Mouse (Mus musculus) heart, embryonic 15.5 days (tissue): ENCODE measurements around the gene Polr1b. TPM values are rescaled to one million over a fixed set of nuclear protein-coding genes. Genes with fewer than 3 reads are reported as not detected.

ENCODE experiments used
- ATAC-seq: fragments of 200-750 bp; cut with Nextera tagmentation; replicated peaks from 2 replicates; pipeline ENCODE4 v1.8.0; 2017; ENCODE audit warnings: low read depth, moderate TSS enrichment; ENCODE audit not compliant: insufficient number of reproducible peaks, insufficient read depth, low FRiP score
- H3K27ac ChIP-seq: fragments of 300-500 bp; sonication (generic); 2 replicates; pipeline ENCODE4 v1.5.1; 2015; ENCODE audit warnings: mild to moderate bottlenecking, inconsistent platforms
- H3K27me3 ChIP-seq: fragments of 300-500 bp; sonication (generic); 2 replicates; pipeline ENCODE4 v1.6.1; 2015; ENCODE audit warnings: inconsistent platforms
- H3K36me3 ChIP-seq: fragments of 300-500 bp; sonication (generic); 2 replicates; pipeline ENCODE4 v1.6.1; 2015; ENCODE audit warnings: mild to moderate bottlenecking, inconsistent platforms
- H3K4me1 ChIP-seq: fragments of 300-500 bp; sonication (generic); replicated peaks from 2 replicates; pipeline ENCODE4 v1.6.1; 2015; ENCODE audit warnings: inconsistent platforms
- H3K4me2 ChIP-seq: fragments of 300-500 bp; sonication (generic); 2 replicates; pipeline ENCODE4 v1.6.1; 2015; ENCODE audit warnings: inconsistent platforms, mild to moderate bottlenecking, moderate library complexity
- H3K4me3 ChIP-seq: fragments of 300-500 bp; sonication (generic); 2 replicates; pipeline ENCODE4 v1.5.1; 2015; ENCODE audit warnings: mild to moderate bottlenecking, inconsistent platforms
- H3K9ac ChIP-seq: fragments of 300-500 bp; sonication (generic); 2 replicates; pipeline ENCODE4 v1.6.1; 2015; ENCODE audit warnings: mild to moderate bottlenecking, inconsistent platforms
- H3K9me3 ChIP-seq: fragments of 300-500 bp; sonication (generic); replicated peaks from 2 replicates; pipeline ENCODE4 v1.6.1; 2016; ENCODE audit warnings: inconsistent platforms
- WGBS: fragments of 180-500 bp; shearing (Covaris S2); methylation state at CpG from one replicate; pipeline ENCODE4 v1.1.7; 2015; ENCODE audit warnings: mixed read lengths; 5-methylcytosine and 5-hydroxymethylcytosine counted together
- polyA plus RNA-seq: library from polyadenylated mRNA; unstranded; fragments of >200 nt; fragmentation: Nextera tagmentation; extraction: Ambion mirVana; gene quantifications from 2 replicates; pipeline ENCODE4 v1.2.1, GENCODE M21; 2015

Gene Polr1b
- polyA plus RNA-seq, 1 experiment from 2014 or later: 11.6 TPM

GRCm38 (mm10) chr2:129152751-129153150 lies 52.0 kb downstream of the Polr1b start:
- H3K4me1 ChIP-seq: no peaks in the 10 kb centered on the region
- H3K4me3 ChIP-seq: no peak overlapping the region
- no peak overlapping the region for H3K9ac ChIP-seq
- no peaks in the 10 kb centered on the region for H3K9me3 ChIP-seq
- H3K4me2 ChIP-seq: no peak overlapping the region
- no peaks in the 10 kb centered on the region for H3K36me3 ChIP-seq
- H3K27me3 ChIP-seq: no peaks in the 10 kb centered on the region
- ATAC-seq: no peak
- WGBS: 72% methylated on average over 1 of the region's 1 CpGs
- no peak overlapping the region for H3K27ac ChIP-seq

GRCm38 (mm10) chr2:129164815-129165214 lies 64.0 kb downstream of the Polr1b start:
- no peaks in the 10 kb centered on the region for H3K36me3 ChIP-seq
- peaks cover 4% of the 10 kb centered on the region; the same call in 1 of the 2 replicates for H3K9me3 ChIP-seq
- no peaks in the 10 kb centered on the region for H3K27me3 ChIP-seq
- peaks cover 4% of the 10 kb centered on the region; the same call in 1 of the 2 replicates for H3K4me1 ChIP-seq
- H3K27ac ChIP-seq: no peak overlapping the region
- no peak overlapping the region for H3K4me2 ChIP-seq
- H3K4me3 ChIP-seq: no peak overlapping the region
- no peak for ATAC-seq
- H3K9ac ChIP-seq: no peak overlapping the region
- WGBS: 59% methylated on average over 5 of the region's 5 CpGs

DNA sequence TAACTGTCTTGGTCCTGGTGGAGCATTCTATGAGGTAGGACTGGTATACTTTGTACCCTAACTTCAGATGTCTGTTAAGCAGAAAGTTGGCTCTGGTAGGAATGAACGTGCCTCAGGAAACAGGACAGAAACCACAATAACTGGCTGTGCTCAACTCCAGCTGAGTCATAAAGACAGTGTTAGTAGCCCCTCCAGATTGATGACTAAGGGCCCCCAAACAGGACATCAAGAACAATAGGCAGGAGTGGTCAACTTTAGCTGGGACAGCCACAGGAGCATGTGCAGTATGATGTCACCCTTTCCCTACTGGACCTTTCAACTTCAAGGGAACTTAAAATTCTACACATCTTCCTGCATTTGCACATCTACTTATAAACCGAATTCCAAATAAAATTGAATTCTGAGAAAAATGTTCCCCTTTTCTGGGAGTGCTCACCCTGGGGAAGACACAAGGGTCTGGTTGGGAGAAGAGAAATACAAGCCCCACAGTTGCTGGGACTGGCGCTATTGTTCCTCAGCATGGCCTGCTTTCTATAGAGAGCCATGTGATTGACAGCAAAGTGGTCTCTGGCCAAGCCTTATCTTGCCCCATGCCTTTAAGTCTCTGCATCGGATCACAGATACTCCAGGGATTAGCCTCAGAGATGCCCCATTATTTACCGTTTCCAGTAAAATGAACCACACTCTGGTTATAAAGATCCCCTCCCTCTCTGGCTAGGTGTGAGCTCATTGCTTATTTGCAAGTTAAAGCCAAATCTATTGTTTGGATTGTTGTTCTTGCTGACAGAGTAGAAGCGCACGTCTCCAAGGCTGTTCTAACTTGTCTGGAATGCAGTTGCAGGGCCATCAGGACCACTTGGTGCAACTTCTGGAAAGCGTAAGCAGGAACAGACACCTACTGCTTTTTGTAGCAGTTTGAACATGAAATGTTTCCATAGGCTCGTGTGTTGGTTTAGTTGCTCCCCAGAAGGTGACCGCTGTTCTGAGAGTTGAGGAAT lies 66.0 kb downstream of the Polr1b start:
- Histone ChIP-seq H3K4me2 (no peak overlapping the region), H3K4me1 (peaks cover 4% of the 10 kb centered on the region; the same call in 1 of the 2 replicates), H3K36me3 (no peaks in the 10 kb centered on the region), H3K9me3 (peaks cover 4% of the 10 kb centered on the region; the same call in 1 of the 2 replicates), H3K27ac (peak overlapping the region; percentile 52), H3K4me3 (no peak overlapping the region), H3K9ac (no peak overlapping the region), H3K27me3 (no peaks in the 10 kb centered on the region)
- 41% methylated on average over 10 of the region's 10 CpGs for WGBS
- ATAC-seq: peak; percentile 64; the same call in 1 of the 2 replicates

DNA sequence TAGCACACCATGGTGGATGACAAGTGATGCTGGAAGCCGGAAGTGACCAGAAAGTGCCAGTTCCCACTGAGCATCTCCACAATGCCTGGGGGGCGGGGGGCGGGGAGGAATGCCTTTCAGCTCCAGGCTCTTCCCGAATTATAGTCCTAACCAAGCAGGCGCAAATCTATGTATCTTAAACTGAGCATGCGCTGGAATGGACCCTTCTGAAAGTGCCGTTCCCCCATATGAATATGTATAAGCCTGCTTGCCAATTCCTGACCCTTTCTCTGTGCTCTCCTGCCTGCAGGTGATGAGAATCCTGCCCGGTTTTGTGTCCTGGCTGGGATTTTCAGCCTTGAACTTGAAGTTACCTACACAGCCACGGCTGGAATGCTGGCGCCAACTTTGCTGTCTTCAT lies 72.6 kb downstream of the Polr1b start:
- H3K4me2 ChIP-seq: no peak overlapping the region
- no peak overlapping the region for H3K27ac ChIP-seq
- peaks cover 2% of the 10 kb centered on the region; the same call in 1 of the 2 replicates for H3K9me3 ChIP-seq
- no peak for ATAC-seq
- no peak overlapping the region for H3K9ac ChIP-seq
- H3K36me3 ChIP-seq: no peaks in the 10 kb centered on the region
- H3K4me1 ChIP-seq: peaks cover 2% of the 10 kb centered on the region; the same call in 1 of the 2 replicates
- no peaks in the 10 kb centered on the region for H3K27me3 ChIP-seq
- WGBS: 45% methylated on average over 10 of the region's 10 CpGs
- H3K4me3 ChIP-seq: no peak overlapping the region

GRCm38 (mm10) chr2:129174474-129174873 lies 73.7 kb downstream of the Polr1b start:
- 30% methylated on average over 7 of the region's 7 CpGs for WGBS
- ATAC-seq: peak; percentile 43; the same call in 1 of the 2 replicates
- H3K27me3 ChIP-seq: no peaks in the 10 kb centered on the region
- H3K4me1 ChIP-seq: peaks cover 4% of the 10 kb centered on the region; the same call in 1 of the 2 replicates
- H3K36me3 ChIP-seq: no peaks in the 10 kb centered on the region
- no peak overlapping the region for H3K4me2 ChIP-seq
- H3K27ac ChIP-seq: no peak overlapping the region
- H3K9ac ChIP-seq: no peak overlapping the region
- no peak overlapping the region for H3K4me3 ChIP-seq
- H3K9me3 ChIP-seq: no peaks in the 10 kb centered on the region

- Histone ChIP-seq H3K27ac (no peak overlapping the region), H3K4me2 (no peak overlapping the region), H3K9ac (no peak overlapping the region), H3K27me3 (no peaks in the 10 kb centered on the region), H3K36me3 (no peaks in the 10 kb centered on the region), H3K4me1 (peaks cover 4% of the 10 kb centered on the region; the same call in 1 of the 2 replicates), H3K9me3 (no peaks in the 10 kb centered on the region), H3K4me3 (no peak overlapping the region)
- no peak for ATAC-seq
- 43% methylated on average over 2 of the region's 2 CpGs for WGBS
These were observed 74.8 kb downstream of the Polr1b start for GRCm38 (mm10) chr2:129175636-129176035.

Other genes starting within 250 kb of the Polr1b start
- 1.2 and 2.7 TPM in 2 replicates for gene Fbln7, start 238.0 kb upstream of the Polr1b start, polyA plus RNA-seq
- gene Zc3h8, start 156.9 kb upstream of the Polr1b start, polyA plus RNA-seq: 5.6 TPM in 2 replicates
- gene Zc3h6, start 133.6 kb upstream of the Polr1b start, polyA plus RNA-seq: 1.4 and 1.6 TPM in 2 replicates
- 9.7 and 11.5 TPM in 2 replicates for gene Gm10762, start 133.3 kb upstream of the Polr1b start, polyA plus RNA-seq
- gene Vinac1, start 52.8 kb upstream of the Polr1b start, polyA plus RNA-seq: 0.04 and 0.10 TPM in 2 replicates
- gene Ttl, start 35.1 kb upstream of the Polr1b start, polyA plus RNA-seq: 8.0 and 9.9 TPM in 2 replicates
- gene Chchd5, start 28.7 kb downstream of the Polr1b start, polyA plus RNA-seq: 17.0 and 18.5 TPM in 2 replicates
- gene Slc20a1, start 97.8 kb downstream of the Polr1b start, polyA plus RNA-seq: 16.3 and 17.9 TPM in 2 replicates
- gene Ckap2l, start 196.2 kb downstream of the Polr1b start, polyA plus RNA-seq: 36.5 and 39.5 TPM in 2 replicates
- gene Il1a, start 209.0 kb downstream of the Polr1b start, polyA plus RNA-seq: 0.08 and 0.23 TPM in 2 replicates